Comparison of ENCODE assay signal across 8 mouse cellular contexts in the genomic region with DNA sequence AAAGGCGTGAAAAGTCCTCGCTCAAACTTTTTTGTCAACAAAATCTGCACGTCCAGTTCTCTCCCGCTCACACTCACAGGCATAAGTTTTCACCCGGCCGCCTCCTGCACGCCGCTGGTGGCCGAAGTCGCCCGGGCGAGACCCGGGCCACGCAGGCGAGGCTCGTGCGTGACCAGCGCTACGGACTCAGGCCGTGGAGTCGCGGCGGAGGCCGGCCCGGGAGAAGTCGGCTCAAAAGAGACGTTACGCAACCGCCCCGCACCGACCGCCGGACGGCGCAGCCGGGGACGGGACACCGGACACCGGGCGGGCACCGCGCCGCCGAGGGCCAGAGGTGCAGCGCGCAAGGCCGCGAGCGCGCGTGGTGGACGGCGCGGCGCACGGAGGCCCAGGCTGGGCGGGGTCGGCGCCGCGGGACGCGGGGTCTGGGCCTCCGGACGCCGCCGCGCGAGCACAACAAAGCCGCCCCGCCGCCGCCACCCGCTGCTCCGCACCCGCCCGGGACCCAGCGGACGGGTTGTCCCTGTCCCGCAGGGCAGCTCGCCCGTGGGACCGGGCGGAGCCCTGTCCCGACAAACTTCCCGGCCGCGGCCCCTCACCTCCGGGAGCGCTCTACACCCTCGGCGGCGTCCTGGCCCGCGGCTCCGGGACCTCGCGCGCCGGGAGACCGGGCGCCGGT. TPM values are rescaled to one million over a fixed set of nuclear protein-coding genes. Genes with fewer than 3 reads are reported as not detected.
DNase-seq lines count a peak whose midpoint lies in the region; ATAC-seq and TF ChIP-seq lines count a peak whose summit lies in the region.

No protein-coding gene starts in this region.

- peaks cover 17% of the 10 kb centered on the region for H3K27me3 ChIP-seq in G1E (ENCODE audit: insufficient read depth, low read length)
- H3K27me3 ChIP-seq in forebrain, embryonic 11.5 days (ENCODE audit: control insufficient read depth, insufficient read depth, low read length), result no peaks in the 10 kb centered on the region

- under 1% methylated on average over 85 of the region's 103 CpGs for WGBS in forebrain, embryonic 11.5 days

- peak overlapping the region; percentile 92 for H3K9ac ChIP-seq in forebrain, embryonic 11.5 days (ENCODE audit: low read length)

- no peaks in the 10 kb centered on the region for H3K36me3 ChIP-seq in G1E (replicated peaks)
- no peaks in the 10 kb centered on the region for H3K36me3 ChIP-seq in forebrain, embryonic 11.5 days (ENCODE audit: control insufficient read depth, insufficient read depth, low read length)

- no peak for TF ChIP-seq CTCF in G1E (IDR thresholded peaks at IDR 0.05; ENCODE audit: low read depth, low read length)

- peaks cover 15% of the 10 kb centered on the region for H3K4me1 ChIP-seq in G1E (ENCODE audit: insufficient read depth, low read depth, low read length)
- peaks cover 25% of the 10 kb centered on the region for H3K4me1 ChIP-seq in brown adipose tissue, adult 24 weeks (ENCODE audit: control insufficient read depth, insufficient read depth, insufficient read length, low read length)
- peaks cover 3% of the 10 kb centered on the region; the same call in 1 of the 2 replicates for H3K4me1 ChIP-seq in forebrain, embryonic 11.5 days (replicated peaks; ENCODE audit: control insufficient read depth, insufficient read depth, low read length)

- DNase-seq in G1E (ENCODE audit: low spot score), result peak; percentile 8
- DNase-seq in forebrain, embryonic 11.5 days (ENCODE audit: low spot score), result peak; percentile 77
- peak; percentile 69 to 74 for DNase-seq in heart, postnatal 14 days
- DNase-seq in kidney, postnatal 4 days, result peak; percentile 66 to 76
- DNase-seq in lung, postnatal 4 days, result peak; percentile 68 to 79
- DNase-seq in retina, postnatal 7 days (ENCODE audit: low read depth, low spot score), result peak; percentile 16
- no peak for DNase-seq in MN1 (ENCODE audit: low spot score)

- no peak for ATAC-seq in G1E (ENCODE audit: extremely low read depth, insufficient number of reproducible peaks, low FRiP score, poor library complexity, severe bottlenecking)
- peak; percentile 78 for ATAC-seq in forebrain, embryonic 11.5 days (replicated peaks; ENCODE audit: low FRiP score)

- H3K27ac ChIP-seq in brown adipose tissue, adult 24 weeks (replicated peaks; ENCODE audit: low read depth, low read length), result peak overlapping the region; percentile 89
- H3K27ac ChIP-seq in forebrain, embryonic 11.5 days (ENCODE audit: low read depth, low read length), result peak overlapping the region; percentile 76

- intact Hi-C loops in heart, postnatal 14 days (cut with DNase I), result loop anchor here (2.0 to 5.0 kb wide), 5 partner anchors 15 to 1057 kb away; partner anchors contain the start of gene Sap18

- peaks cover 10% of the 10 kb centered on the region for H3K9me3 ChIP-seq in G1E (replicated peaks)
- no peaks in the 10 kb centered on the region for H3K9me3 ChIP-seq in forebrain, embryonic 11.5 days (ENCODE audit: control insufficient read depth, low read length)

- peak overlapping the region; percentile 96 for H3K4me2 ChIP-seq in forebrain, embryonic 11.5 days (ENCODE audit: low read depth, low read length, severe bottlenecking)

- H3K4me3 ChIP-seq in G1E (ENCODE audit: low read depth, low read length), result peak overlapping the region; percentile 72
- H3K4me3 ChIP-seq in brown adipose tissue, adult 24 weeks (ENCODE audit: insufficient read depth, low read depth, low read length), result peak overlapping the region; percentile 79
- peak overlapping the region; percentile 94 for H3K4me3 ChIP-seq in forebrain, embryonic 11.5 days (ENCODE audit: low read depth, low read length)

RNA-seq across cellular contexts. Expression of gene Gm49361, which starts 0.5 kb away (rescaled TPM):
- total RNA-seq in G1E (2014; fragmentation: Nextera tagmentation) (not detected in 2 replicates), G1E (2017) (not detected in 2 replicates)
- polyA plus RNA-seq in G1E (2012), result not detected in 2 replicates
- not detected in 2 replicates for polyA plus RNA-seq in brown adipose tissue, adult 24 weeks (2012; ENCODE audit: insufficient read depth, insufficient read length, missing spikeins)
- polyA plus RNA-seq in forebrain, embryonic 11.5 days (2014; fragmentation: Nextera tagmentation; extraction: Ambion mirVana), result not detected in 2 replicates
- total RNA-seq in heart, postnatal 14 days (2021), result 1 to 10 TPM in 1 of 2 experiments, under 1 TPM in 1; 0.15 to 1.6 TPM

RNA-seq across cellular contexts. Expression of gene Lats2, which starts 12.8 kb away (rescaled TPM):
- total RNA-seq in G1E (2014; fragmentation: Nextera tagmentation), result 6.5 and 22.7 TPM in 2 replicates
- total RNA-seq in G1E (2017), result 5.8 and 5.9 TPM in 2 replicates
- 3.5 and 4.2 TPM in 2 replicates for polyA plus RNA-seq in G1E (2012)
- polyA plus RNA-seq in brown adipose tissue, adult 24 weeks (2012; ENCODE audit: insufficient read depth, insufficient read length, missing spikeins), result 19.5 and 20.1 TPM in 2 replicates
- 14.0 and 16.6 TPM in 2 replicates for polyA plus RNA-seq in forebrain, embryonic 11.5 days (2014; fragmentation: Nextera tagmentation; extraction: Ambion mirVana)
- total RNA-seq in heart, postnatal 14 days (2021), result 10 to 100 TPM; 39.5 to 40.1 TPM

RNA-seq across cellular contexts. Expression of gene Sap18, which starts 52.5 kb away (rescaled TPM):
- total RNA-seq in G1E (2014; fragmentation: Nextera tagmentation) (128 and 244 TPM in 2 replicates), G1E (2017) (50.1 and 63.3 TPM in 2 replicates)
- polyA plus RNA-seq in G1E (2012), result 373 and 415 TPM in 2 replicates
- 55.9 and 69.4 TPM in 2 replicates for polyA plus RNA-seq in brown adipose tissue, adult 24 weeks (2012; ENCODE audit: insufficient read depth, insufficient read length, missing spikeins)
- 24.1 and 25.9 TPM in 2 replicates for polyA plus RNA-seq in forebrain, embryonic 11.5 days (2014; fragmentation: Nextera tagmentation; extraction: Ambion mirVana)
- total RNA-seq in heart, postnatal 14 days (2021), result 10 to 100 TPM; 61.1 to 70.6 TPM
